Mouse (Mus musculus) heart, adult 2 months (tissue): ENCODE measurements around the gene Gfm2.

Experiments used
- CTCF ChIP-seq: fragments of 200-600 bp; IDR thresholded peaks from 2 replicates; pipeline ENCODE4 v1.8.1; 2022; ENCODE audit warnings: antibody characterized with exemption, mild to moderate bottlenecking, moderate library complexity
- EP300 ChIP-seq: fragments of 200-500 bp; IDR thresholded peaks from 2 replicates; pipeline ENCODE4 v1.6.1; 2011; ENCODE audit warnings: low read depth, low read length, control low read depth; ENCODE audit not compliant: insufficient read depth
- POLR2A ChIP-seq: fragments of 200-500 bp; IDR thresholded peaks from 2 replicates; pipeline ENCODE4 v1.6.1; 2011; ENCODE audit warnings: mild to moderate bottlenecking, low read depth, low read length, control low read depth; ENCODE audit not compliant: insufficient read depth

GRCm38 (mm10) chr13:97215563-97215962 lies 77.8 kb downstream of the Gfm2 start:
- TF ChIP-seq CTCF: no peak
- no peak for TF ChIP-seq POLR2A
- no peak for TF ChIP-seq EP300
